8 mouse cellular contexts compared by ENCODE assay signal in genomic region chr3:90254419-90255193, GRCm38 (mm10). TPM values are rescaled to one million over a fixed set of nuclear protein-coding genes. Genes with fewer than 3 reads are reported as not detected.
A peak's percentile ranks its signal among the peaks of the same experiment; 100 is the strongest.
DNase-seq lines count a peak whose midpoint lies in the region; ATAC-seq and TF ChIP-seq lines count a peak whose summit lies in the region.

No protein-coding gene starts in this region.

- under 1% methylated on average over 41 of the region's 41 CpGs for WGBS in embryonic facial prominence, embryonic 11.5 days

- intact Hi-C loops in gastrocnemius, adult 2 months (cut with DNase I) = no loop called here

- peaks cover 5% of the 10 kb centered on the region; the same call in 1 of the 2 replicates for H3K4me1 ChIP-seq in embryonic facial prominence, embryonic 11.5 days (ENCODE audit: control insufficient read depth, insufficient read depth, low read length)

- no peak for TF ChIP-seq CTCF in gastrocnemius, adult 2 months (IDR thresholded peaks at IDR 0.05)

- H3K9ac ChIP-seq in embryonic facial prominence, embryonic 11.5 days (replicated peaks; ENCODE audit: low read length) = peak overlapping the region; percentile 84

- peak overlapping the region; percentile 84 for H3K4me2 ChIP-seq in embryonic facial prominence, embryonic 11.5 days (ENCODE audit: low read depth, low read length)

- peak; percentile 60 for ATAC-seq in embryonic facial prominence, embryonic 11.5 days (replicated peaks; ENCODE audit: insufficient number of reproducible peaks, low FRiP score, low TSS enrichment, low read depth)
- peak; percentile 21 for ATAC-seq in inflammation-experienced regulatory T-cells, adult 6 months
- peak; percentile 48 for ATAC-seq in megakaryocyte-erythroid progenitor cell, adult 5-6 weeks (replicated peaks; ENCODE audit: low FRiP score, low TSS enrichment, poor library complexity, severe bottlenecking)

- H3K9me3 ChIP-seq in embryonic facial prominence, embryonic 11.5 days (replicated peaks; ENCODE audit: control insufficient read depth, low read length) = no peaks in the 10 kb centered on the region

- peak overlapping the region; percentile 96 for H3K27ac ChIP-seq in gastrocnemius, adult 2 months
- 0 out of 2 replicates have a peak overlapping the region, but pooled peaks have one; percentile 8 for H3K27ac ChIP-seq in embryonic facial prominence, embryonic 11.5 days (replicated peaks; ENCODE audit: low read depth, low read length)

- no peaks in the 10 kb centered on the region for H3K27me3 ChIP-seq in embryonic facial prominence, embryonic 11.5 days (ENCODE audit: control insufficient read depth, insufficient read depth, low read length)

- 0 out of 2 replicates have a peak, but pooled peaks cover 2% of the 10 kb centered on the region for H3K36me3 ChIP-seq in embryonic facial prominence, embryonic 11.5 days (replicated peaks; ENCODE audit: control insufficient read depth, insufficient read depth, low read depth, low read length)

- peak; percentile 74 for DNase-seq in gastrocnemius, adult 2 months
- DNase-seq in gastrocnemius, adult 18-20 months (ENCODE audit: low spot score) = no peak
- peak; percentile 50 for DNase-seq in CD4-positive helper T cell, adult 2 months (ENCODE audit: low read depth, low spot score)
- DNase-seq in embryonic facial prominence, embryonic 11.5 days (ENCODE audit: low spot score) = peak; percentile 54
- no peak for DNase-seq in urinary bladder, adult 2 months (ENCODE audit: low spot score)
- DNase-seq in spleen, adult 12 weeks (ENCODE audit: low spot score) = no peak

- H3K4me3 ChIP-seq in gastrocnemius, adult 2 months = peak overlapping the region; percentile 99
- peak overlapping the region; percentile 78 for H3K4me3 ChIP-seq in embryonic facial prominence, embryonic 11.5 days (ENCODE audit: low read depth, low read length)

RNA-seq across cellular contexts. Expression of gene Crtc2, which starts 0.6 kb away (rescaled TPM):
- total RNA-seq in gastrocnemius, adult 2 months (2021) = 10 to 100 TPM; 16.8 to 17.3 TPM
- 10 to 100 TPM; 13.7 to 16.2 TPM for total RNA-seq in gastrocnemius, adult 18-20 months (2021)
- polyA plus RNA-seq in embryonic facial prominence, embryonic 11.5 days (2014; fragmentation: Nextera tagmentation; extraction: Ambion mirVana) = 10.8 and 12.5 TPM in 2 replicates
- polyA plus RNA-seq in inflammation-experienced regulatory T-cells, adult 6 months (2017; shearing (Covaris generic)) = 10 to 100 TPM; 35.6 to 48.0 (median 37.0) TPM
- 33.0 and 45.4 TPM in 2 replicates for total RNA-seq in megakaryocyte-erythroid progenitor cell, adult 5-6 weeks (2014; fragmentation: Nextera tagmentation)
- 5.6 and 10.8 TPM in 2 replicates for total RNA-seq in megakaryocyte-erythroid progenitor cell, adult 5-6 weeks (2017)
- polyA plus RNA-seq in urinary bladder, adult 2 months (2012; rRNA removed) = 23.7 and 35.6 TPM in 2 replicates

RNA-seq across cellular contexts. Expression of gene Slc39a1, which starts 6.6 kb away (rescaled TPM):
- 10 to 100 TPM; 41.6 to 50.6 TPM for total RNA-seq in gastrocnemius, adult 2 months (2021)
- 10 to 100 TPM; 38.9 to 40.7 TPM for total RNA-seq in gastrocnemius, adult 18-20 months (2021)
- 48.7 and 49.1 TPM in 2 replicates for polyA plus RNA-seq in embryonic facial prominence, embryonic 11.5 days (2014; fragmentation: Nextera tagmentation; extraction: Ambion mirVana)
- polyA plus RNA-seq in inflammation-experienced regulatory T-cells, adult 6 months (2017; shearing (Covaris generic)) = 10 to 100 TPM; 35.0 to 72.7 (median 59.5) TPM
- 21.9 and 23.2 TPM in 2 replicates for total RNA-seq in megakaryocyte-erythroid progenitor cell, adult 5-6 weeks (2014; fragmentation: Nextera tagmentation)
- 27.2 and 36.8 TPM in 2 replicates for total RNA-seq in megakaryocyte-erythroid progenitor cell, adult 5-6 weeks (2017)
- 55.0 and 79.5 TPM in 2 replicates for polyA plus RNA-seq in urinary bladder, adult 2 months (2012; rRNA removed)

RNA-seq across cellular contexts. Expression of gene Dennd4b, which starts 10.4 kb away (rescaled TPM):
- 10 to 100 TPM; 82.2 to 84.2 TPM for total RNA-seq in gastrocnemius, adult 2 months (2021)
- total RNA-seq in gastrocnemius, adult 18-20 months (2021) = 10 to 100 TPM; 81.1 to 81.6 TPM
- 2.6 and 2.9 TPM in 2 replicates for polyA plus RNA-seq in embryonic facial prominence, embryonic 11.5 days (2014; fragmentation: Nextera tagmentation; extraction: Ambion mirVana)
- 10 to 100 TPM; 19.6 to 25.8 (median 24.2) TPM for polyA plus RNA-seq in inflammation-experienced regulatory T-cells, adult 6 months (2017; shearing (Covaris generic))
- total RNA-seq in megakaryocyte-erythroid progenitor cell, adult 5-6 weeks (2014; fragmentation: Nextera tagmentation) = 32.4 and 33.3 TPM in 2 replicates
- 7.0 and 21.5 TPM in 2 replicates for total RNA-seq in megakaryocyte-erythroid progenitor cell, adult 5-6 weeks (2017)
- polyA plus RNA-seq in urinary bladder, adult 2 months (2012; rRNA removed) = 15.0 and 15.4 TPM in 2 replicates

RNA-seq across cellular contexts. Expression of gene Creb3l4, which starts 11.3 kb away (rescaled TPM):
- total RNA-seq in gastrocnemius, adult 2 months (2021) = not detected
- total RNA-seq in gastrocnemius, adult 18-20 months (2021) = not detected
- polyA plus RNA-seq in embryonic facial prominence, embryonic 11.5 days (2014; fragmentation: Nextera tagmentation; extraction: Ambion mirVana) = 7.7 and 9.9 TPM in 2 replicates
- not detected for polyA plus RNA-seq in inflammation-experienced regulatory T-cells, adult 6 months (2017; shearing (Covaris generic))
- total RNA-seq in megakaryocyte-erythroid progenitor cell, adult 5-6 weeks (2014; fragmentation: Nextera tagmentation) = not detected in 2 replicates
- not detected in 2 replicates for total RNA-seq in megakaryocyte-erythroid progenitor cell, adult 5-6 weeks (2017)
- 1.7 and 2.0 TPM in 2 replicates for polyA plus RNA-seq in urinary bladder, adult 2 months (2012; rRNA removed)

RNA-seq across cellular contexts. Expression of gene Jtb, which starts 23.2 kb away (rescaled TPM):
- 10 to 100 TPM; 64.8 to 68.8 TPM for total RNA-seq in gastrocnemius, adult 2 months (2021)
- 10 to 100 TPM; 73.7 to 75.0 TPM for total RNA-seq in gastrocnemius, adult 18-20 months (2021)
- polyA plus RNA-seq in embryonic facial prominence, embryonic 11.5 days (2014; fragmentation: Nextera tagmentation; extraction: Ambion mirVana) = 94.4 and 103 TPM in 2 replicates
- polyA plus RNA-seq in inflammation-experienced regulatory T-cells, adult 6 months (2017; shearing (Covaris generic)) = 10 to 100 TPM; 61.4 to 73.4 (median 68.5) TPM
- 72.0 and 95.1 TPM in 2 replicates for total RNA-seq in megakaryocyte-erythroid progenitor cell, adult 5-6 weeks (2014; fragmentation: Nextera tagmentation)
- 38.3 and 48.5 TPM in 2 replicates for total RNA-seq in megakaryocyte-erythroid progenitor cell, adult 5-6 weeks (2017)
- polyA plus RNA-seq in urinary bladder, adult 2 months (2012; rRNA removed) = 64.2 and 81.2 TPM in 2 replicates

Comparison
In these comparisons a context has a peak if more than half of its experiments do, and no peak if none do; other contexts are left out.
1. DNase-seq: peak in gastrocnemius, adult 2 months (single experiment), CD4-positive helper T cell, adult 2 months (single experiment) and embryonic facial prominence, embryonic 11.5 days (single experiment); none in gastrocnemius, adult 18-20 months (single experiment), urinary bladder, adult 2 months (single experiment) and spleen, adult 12 weeks (single experiment).
2. Peak in every context shown above with its lines, with median percentiles within 50 percentile points of each other: ATAC-seq.